Mouse (Mus musculus): Measurements from ENCODE around the gene Spata18.

DNA sequence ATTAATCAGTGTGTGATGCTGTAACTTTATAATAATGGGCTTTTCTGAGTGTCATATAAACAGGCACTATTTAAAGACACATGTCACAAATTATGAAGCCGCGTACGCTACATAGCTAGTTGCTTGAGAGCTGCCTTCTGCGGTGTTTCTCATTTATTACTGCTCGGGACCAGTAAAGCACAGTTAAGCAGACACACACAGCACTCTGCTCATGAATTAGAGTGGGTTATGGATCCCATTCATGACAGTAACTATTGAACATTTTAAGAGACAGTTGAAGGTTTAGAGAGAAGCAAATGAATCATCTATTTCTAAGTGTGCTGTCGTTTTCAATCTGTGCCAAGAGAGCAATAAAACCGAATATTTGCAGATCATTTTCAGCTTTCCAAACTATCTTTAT lies 24.3 kb upstream of the Spata18 start:
- no peak for TF ChIP-seq CTCF (IDR thresholded peaks at IDR 0.05)
- no peak for TF ChIP-seq EP300 (IDR thresholded peaks at IDR 0.05)
